Comparison of ENCODE assay signal across 15 mouse cellular contexts in the genomic region with DNA sequence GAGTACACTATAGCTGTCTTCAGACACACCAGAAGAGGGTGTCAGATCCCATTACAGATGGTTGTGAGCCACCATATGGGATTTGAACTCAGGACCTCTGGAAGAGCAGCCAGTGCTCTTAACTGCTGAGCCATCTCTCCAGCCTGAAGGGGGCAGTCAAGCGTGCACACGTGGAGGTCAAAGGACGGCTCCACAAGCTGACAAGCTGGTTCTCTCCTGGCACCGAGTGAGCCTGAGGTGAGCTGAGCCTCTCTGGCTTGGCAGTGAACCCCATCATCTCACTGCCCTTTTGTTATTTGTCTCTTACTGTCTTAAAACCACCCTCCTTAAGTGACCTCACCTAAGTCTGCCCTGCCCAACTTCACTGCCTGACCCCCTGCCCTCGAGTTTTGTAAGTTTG. TPM values are rescaled to one million over a fixed set of nuclear protein-coding genes. Genes with fewer than 3 reads are reported as not detected.
A peak's percentile ranks its signal among the peaks of the same experiment; 100 is the strongest.
DNase-seq lines count a peak whose midpoint lies in the region; ATAC-seq and TF ChIP-seq lines count a peak whose summit lies in the region.
"Had no signal": no experiment of that assay in that cellular context is flagged by ENCODE, and none has a peak within 500 bp of the region (broad histone marks: within the 10 kb centered on the region; RNA-seq: fewer than 3 reads in every experiment).

No protein-coding gene starts in this region.

- H3K27me3 ChIP-seq in midbrain, embryonic 13.5 days = no peaks in the 10 kb centered on the region
- H3K27me3 ChIP-seq in midbrain, embryonic 16.5 days (ENCODE audit: control insufficient read depth, insufficient read depth, low read depth, low read length) = no peaks in the 10 kb centered on the region
- H3K27me3 ChIP-seq: embryonic facial prominence, embryonic 12.5 days; forebrain, embryonic 15.5 days; hindbrain, embryonic 15.5 days; lung, embryonic 15.5 days had no signal

- WGBS in midbrain, embryonic 13.5 days = 45% methylated on average over 5 of the region's 5 CpGs
- whole genome bisulfite sequencing in midbrain, embryonic 16.5 days = 50% methylated on average over 5 of the region's 5 CpGs

- H3K9me3 ChIP-seq in midbrain, embryonic 13.5 days = no peaks in the 10 kb centered on the region
- H3K9me3 ChIP-seq in midbrain, embryonic 16.5 days (replicated peaks; ENCODE audit: control insufficient read depth, low read length, poor library complexity, severe bottlenecking) = no peaks in the 10 kb centered on the region
- H3K9me3 ChIP-seq: embryonic facial prominence, embryonic 12.5 days; forebrain, embryonic 15.5 days; hindbrain, embryonic 15.5 days; lung, embryonic 15.5 days had no signal

- H3K27ac ChIP-seq in gastrocnemius, adult 2 months = no peak overlapping the region
- H3K27ac ChIP-seq in midbrain, embryonic 13.5 days = peak overlapping the region; percentile 19; the same call in 1 of the 2 replicates
- H3K27ac ChIP-seq in midbrain, embryonic 16.5 days (ENCODE audit: low read length) = no peak overlapping the region
- H3K27ac ChIP-seq: embryonic facial prominence, embryonic 12.5 days; lung, embryonic 15.5 days had no signal

- no peak for DNase-seq in gastrocnemius, adult 2 months
- DNase-seq in gastrocnemius, adult 8-10 months (ENCODE audit: low spot score in 2 of 2) = no peak
- peak; percentile 75 for DNase-seq in ES-CJ7 (ENCODE audit: low read depth, low spot score)
- peak; percentile 79 to 87 for DNase-seq in kidney, postnatal 25 days
- no peak for DNase-seq in urinary bladder, adult 2 months (ENCODE audit: low spot score)
- no peak for DNase-seq in ovary, adult 18-20 months (ENCODE audit: low spot score)
- DNase-seq: heart, adult 18-20 months had no signal

- H3K9ac ChIP-seq in midbrain, embryonic 13.5 days (replicated peaks) = no peak overlapping the region
- H3K9ac ChIP-seq in midbrain, embryonic 16.5 days (ENCODE audit: low read depth, low read length) = no peak overlapping the region
- H3K9ac ChIP-seq: embryonic facial prominence, embryonic 12.5 days; forebrain, embryonic 15.5 days; hindbrain, embryonic 15.5 days; lung, embryonic 15.5 days had no signal

- no peak overlapping the region for H3K4me3 ChIP-seq in gastrocnemius, adult 2 months
- H3K4me3 ChIP-seq in midbrain, embryonic 13.5 days (replicated peaks) = no peak overlapping the region
- no peak overlapping the region for H3K4me3 ChIP-seq in midbrain, embryonic 16.5 days (ENCODE audit: low read depth, low read length)
- H3K4me3 ChIP-seq: embryonic facial prominence, embryonic 12.5 days; forebrain, embryonic 15.5 days; hindbrain, embryonic 15.5 days; lung, embryonic 15.5 days had no signal

- peak; percentile 14; the same call in 1 of the 2 replicates for TF ChIP-seq CTCF in gastrocnemius, adult 2 months (IDR thresholded peaks at IDR 0.05)

- no peak overlapping the region for H3K4me2 ChIP-seq in midbrain, embryonic 13.5 days (replicated peaks)
- no peak overlapping the region for H3K4me2 ChIP-seq in midbrain, embryonic 16.5 days (ENCODE audit: low read length)
- H3K4me2 ChIP-seq: embryonic facial prominence, embryonic 12.5 days; forebrain, embryonic 15.5 days; hindbrain, embryonic 15.5 days; lung, embryonic 15.5 days had no signal

- ATAC-seq in midbrain, embryonic 13.5 days = no peak
- no peak for ATAC-seq in midbrain, embryonic 16.5 days

- peaks cover 24% of the 10 kb centered on the region for H3K4me1 ChIP-seq in midbrain, embryonic 13.5 days (replicated peaks)
- peaks cover 6% of the 10 kb centered on the region; the same call in 1 of the 2 replicates for H3K4me1 ChIP-seq in midbrain, embryonic 16.5 days (ENCODE audit: control insufficient read depth, insufficient read depth, low read length)

- peaks cover 33% of the 10 kb centered on the region for H3K36me3 ChIP-seq in midbrain, embryonic 13.5 days
- H3K36me3 ChIP-seq in midbrain, embryonic 16.5 days (ENCODE audit: control insufficient read depth, insufficient read depth, low read length) = peaks cover 17% of the 10 kb centered on the region

- intact Hi-C loops in gastrocnemius, adult 2 months (cut with DNase I) = loop anchor here (10.0 kb wide), 1 partner anchor 423 kb away; the partner anchor contains the start of gene Lemd2

RNA-seq across cellular contexts. Expression of gene Nudt3, which starts 4.2 kb away (rescaled TPM):
- 100 to 1,000 TPM; 222 to 261 TPM for total RNA-seq in gastrocnemius, adult 2 months (2021)
- total RNA-seq in gastrocnemius, adult 8-10 months (2022) = 100 to 1,000 TPM; 260 to 347 (median 290) TPM
- polyA plus RNA-seq in midbrain, embryonic 13.5 days (2015; fragmentation: Nextera tagmentation; extraction: Ambion mirVana) = 223 and 227 TPM in 2 replicates
- polyA plus RNA-seq in midbrain, embryonic 16.5 days (2015; fragmentation: Nextera tagmentation; extraction: Ambion mirVana) = 246 and 248 TPM in 2 replicates
- 112 and 116 TPM in 2 replicates for polyA plus RNA-seq in urinary bladder, adult 2 months (2012; rRNA removed)

RNA-seq across cellular contexts. Expression of gene RPS10-NUDT3, which starts 7.6 kb away (rescaled TPM):
- 1 to 10 TPM in 1 of 2 experiments, not detected in 1; 1.4 TPM for total RNA-seq in gastrocnemius, adult 2 months (2021)
- 1 to 10 TPM in 2 of 4 experiments, not detected in 2; 1.5 to 2.2 TPM for total RNA-seq in gastrocnemius, adult 8-10 months (2022)
- not detected in 2 replicates for polyA plus RNA-seq in midbrain, embryonic 13.5 days (2015; fragmentation: Nextera tagmentation; extraction: Ambion mirVana)
- not detected in 2 replicates for polyA plus RNA-seq in midbrain, embryonic 16.5 days (2015; fragmentation: Nextera tagmentation; extraction: Ambion mirVana)
- polyA plus RNA-seq in urinary bladder, adult 2 months (2012; rRNA removed) = 0.08 and 0.10 TPM in 2 replicates
- total RNA-seq: adrenal gland, adult 18-20 months; ES-E14 had no signal
- polyA plus RNA-seq: embryonic facial prominence, embryonic 12.5 days; forebrain, embryonic 15.5 days; hindbrain, embryonic 15.5 days; lung, embryonic 15.5 days had no signal

RNA-seq across cellular contexts. Expression of gene Rps10, which starts 9.0 kb away (rescaled TPM):
- 100 to 1,000 TPM; 342 to 407 TPM for total RNA-seq in gastrocnemius, adult 2 months (2021)
- total RNA-seq in gastrocnemius, adult 8-10 months (2022) = 100 to 1,000 TPM; 332 to 455 (median 370) TPM
- 570 and 610 TPM in 2 replicates for polyA plus RNA-seq in midbrain, embryonic 13.5 days (2015; fragmentation: Nextera tagmentation; extraction: Ambion mirVana)
- polyA plus RNA-seq in midbrain, embryonic 16.5 days (2015; fragmentation: Nextera tagmentation; extraction: Ambion mirVana) = 400 and 420 TPM in 2 replicates
- polyA plus RNA-seq in urinary bladder, adult 2 months (2012; rRNA removed) = 1,256 and 1,277 TPM in 2 replicates

RNA-seq across cellular contexts. Expression of gene Pacsin1, which starts 27.9 kb away (rescaled TPM):
- under 1 TPM in 1 of 2 experiments, not detected in 1; 0.18 TPM for total RNA-seq in gastrocnemius, adult 2 months (2021)
- total RNA-seq in gastrocnemius, adult 8-10 months (2022) = under 1 TPM in 2 of 4 experiments, not detected in 2; 0.15 to 0.51 TPM
- polyA plus RNA-seq in midbrain, embryonic 13.5 days (2015; fragmentation: Nextera tagmentation; extraction: Ambion mirVana) = 19.9 and 23.6 TPM in 2 replicates
- 58.9 and 67.7 TPM in 2 replicates for polyA plus RNA-seq in midbrain, embryonic 16.5 days (2015; fragmentation: Nextera tagmentation; extraction: Ambion mirVana)
- 0.67 and 0.96 TPM in 2 replicates for polyA plus RNA-seq in urinary bladder, adult 2 months (2012; rRNA removed)

Comparison
In these comparisons a context has a peak if more than half of its experiments do, and no peak if none do; other contexts are left out.
1. DNase-seq: peak in ES-CJ7 (single experiment) and kidney, postnatal 25 days (2 of 2); none in gastrocnemius, adult 2 months (single experiment), gastrocnemius, adult 8-10 months (0 of 2), urinary bladder, adult 2 months (single experiment) and ovary, adult 18-20 months (single experiment).